11 mouse cellular contexts compared by ENCODE assay signal in genomic region chrX:101981450-101981849, GRCm38 (mm10).
DNase-seq lines count a peak whose midpoint lies in the region; ATAC-seq and TF ChIP-seq lines count a peak whose summit lies in the region.
"Had no signal": no experiment of that assay in that cellular context is flagged by ENCODE, and none has a peak within 500 bp of the region (broad histone marks: within the 10 kb centered on the region; RNA-seq: fewer than 3 reads in every experiment).

No protein-coding gene starts in this region.

- peak; percentile 60 for TF ChIP-seq CTCF in hindbrain, postnatal 0 days (IDR thresholded peaks at IDR 0.05; ENCODE audit: low read depth)
- TF ChIP-seq CTCF in cortical plate, adult 2 months (IDR thresholded peaks at IDR 0.05; ENCODE audit: extremely low read depth, insufficient read depth, low read length): peak; percentile 50

- no peaks in the 10 kb centered on the region for H3K9me3 ChIP-seq in hindbrain, postnatal 0 days (ENCODE audit: low read length)
- no peaks in the 10 kb centered on the region for H3K9me3 ChIP-seq in hindbrain, embryonic 13.5 days
- no peaks in the 10 kb centered on the region for H3K9me3 ChIP-seq in midbrain, embryonic 11.5 days (ENCODE audit: control insufficient read depth, low read length)
- H3K9me3 ChIP-seq: limb, embryonic 12.5 days had no signal

- no peaks in the 10 kb centered on the region for H3K27me3 ChIP-seq in hindbrain, postnatal 0 days (ENCODE audit: insufficient read depth, low read length)
- H3K27me3 ChIP-seq in hindbrain, embryonic 13.5 days: peaks cover 62% of the 10 kb centered on the region; the same call in 1 of the 2 replicates
- peaks cover 18% of the 10 kb centered on the region for H3K27me3 ChIP-seq in midbrain, embryonic 11.5 days (ENCODE audit: control insufficient read depth, insufficient read depth, low read length)

- no peak for TF ChIP-seq POLR2A in cortical plate, adult 2 months (IDR thresholded peaks at IDR 0.05; ENCODE audit: extremely low read depth, insufficient read depth, low read length)

- no peak overlapping the region for H3K9ac ChIP-seq in hindbrain, postnatal 0 days (replicated peaks; ENCODE audit: low read length)
- H3K9ac ChIP-seq in hindbrain, embryonic 13.5 days: no peak overlapping the region
- H3K9ac ChIP-seq in midbrain, embryonic 11.5 days (ENCODE audit: low read length): no peak overlapping the region
- H3K9ac ChIP-seq: limb, embryonic 12.5 days had no signal

- no peaks in the 10 kb centered on the region for H3K4me1 ChIP-seq in hindbrain, postnatal 0 days (ENCODE audit: insufficient read depth, low read length)
- no peaks in the 10 kb centered on the region for H3K4me1 ChIP-seq in hindbrain, embryonic 13.5 days (replicated peaks)
- H3K4me1 ChIP-seq in cortical plate, adult 2 months (ENCODE audit: control insufficient read depth, insufficient read depth, low read length): no peaks in the 10 kb centered on the region
- no peaks in the 10 kb centered on the region for H3K4me1 ChIP-seq in midbrain, embryonic 11.5 days (ENCODE audit: control insufficient read depth, insufficient read depth, low read length)

- intact Hi-C loops in left cerebral cortex, postnatal 36 days (cut with DNase I): loop anchor here (5.0 kb wide), 2 partner anchors 51 to 86 kb away; no protein-coding TSS in a partner anchor

- no peaks in the 10 kb centered on the region for H3K36me3 ChIP-seq in hindbrain, postnatal 0 days (ENCODE audit: insufficient read depth, low read length)
- no peaks in the 10 kb centered on the region for H3K36me3 ChIP-seq in hindbrain, embryonic 13.5 days
- H3K36me3 ChIP-seq in midbrain, embryonic 11.5 days (ENCODE audit: control insufficient read depth, insufficient read depth, low read length): no peaks in the 10 kb centered on the region
- H3K36me3 ChIP-seq: limb, embryonic 12.5 days had no signal

- H3K27ac ChIP-seq in hindbrain, postnatal 0 days: no peak overlapping the region
- no peak overlapping the region for H3K27ac ChIP-seq in hindbrain, embryonic 13.5 days
- no peak overlapping the region for H3K27ac ChIP-seq in cortical plate, adult 2 months (ENCODE audit: insufficient read depth, low read length)
- no peak overlapping the region for H3K27ac ChIP-seq in midbrain, embryonic 11.5 days (ENCODE audit: low read depth, low read length)
- H3K27ac ChIP-seq: limb, embryonic 12.5 days had no signal

- 37% methylated on average over 2 of the region's 2 CpGs for WGBS in hindbrain, postnatal 0 days
- 37% methylated on average over 2 of the region's 2 CpGs for whole genome bisulfite sequencing in hindbrain, embryonic 13.5 days
- WGBS in midbrain, embryonic 11.5 days: 27% methylated on average over 2 of the region's 2 CpGs

- no peak overlapping the region for H3K4me2 ChIP-seq in hindbrain, postnatal 0 days (ENCODE audit: low read depth, low read length)
- H3K4me2 ChIP-seq in hindbrain, embryonic 13.5 days: no peak overlapping the region
- no peak overlapping the region for H3K4me2 ChIP-seq in midbrain, embryonic 11.5 days
- H3K4me2 ChIP-seq: limb, embryonic 12.5 days had no signal

- ATAC-seq in hindbrain, postnatal 0 days: no peak
- ATAC-seq in hindbrain, embryonic 13.5 days (ENCODE audit: low FRiP score): no peak
- no peak for ATAC-seq in midbrain, embryonic 11.5 days (ENCODE audit: low FRiP score)

- no peak for DNase-seq in hindbrain, postnatal 0 days (ENCODE audit: low spot score)
- peak; percentile 48 for DNase-seq in 416B (ENCODE audit: low read depth)
- peak; percentile 2 to 18 for DNase-seq in CD8-positive naive resting alpha-beta T cell, adult 2 months (ENCODE audit: low read depth in 2 of 2, low spot score in 2 of 2)
- DNase-seq in frontal cortex, adult 2 months (ENCODE audit: extremely low spot score in 1 of 2, low spot score in 1 of 2): no peak
- DNase-seq in left cerebral cortex, postnatal 36 days (ENCODE audit: low spot score in 2 of 2): no peak
- no peak for DNase-seq in midbrain, embryonic 11.5 days (ENCODE audit: low spot score, missing footprints)
- DNase-seq: adrenal gland, postnatal 36 days had no signal

- H3K4me3 ChIP-seq in hindbrain, postnatal 0 days (ENCODE audit: low read length): no peak overlapping the region
- H3K4me3 ChIP-seq in hindbrain, embryonic 13.5 days: no peak overlapping the region
- no peak overlapping the region for H3K4me3 ChIP-seq in cortical plate, adult 2 months (ENCODE audit: insufficient read depth, low read length)
- no peak overlapping the region for H3K4me3 ChIP-seq in midbrain, embryonic 11.5 days (ENCODE audit: low read depth, low read length)
- H3K4me3 ChIP-seq: limb, embryonic 12.5 days; myocyte had no signal

Comparison
In these comparisons a context has a peak if more than half of its experiments do, and no peak if none do; other contexts are left out.
1. DNase-seq: peak in 416B (single experiment) and CD8-positive naive resting alpha-beta T cell, adult 2 months (2 of 2); none in hindbrain, postnatal 0 days (single experiment), frontal cortex, adult 2 months (0 of 2), left cerebral cortex, postnatal 36 days (0 of 2) and midbrain, embryonic 11.5 days (single experiment).